Mouse (Mus musculus): Measurements from ENCODE around the gene Slc22a8. TPM values are rescaled to one million over a fixed set of nuclear protein-coding genes. Genes with fewer than 3 reads are reported as not detected.

Slc22a8 gene
- total RNA-seq, 1 experiment from 2014 or later: not detected

GRCm38 (mm10) chr19:8593833-8594232, 2.8 kb downstream of the Slc22a8 start:
- ATAC-seq (ENCODE audit: extremely low read depth, insufficient number of reproducible peaks, low FRiP score, poor library complexity, severe bottlenecking): no peak

GRCm38 (mm10) chr19:8594518-8594917, 3.5 kb downstream of the Slc22a8 start:
- ATAC-seq (ENCODE audit: extremely low read depth, insufficient number of reproducible peaks, low FRiP score, poor library complexity, severe bottlenecking): no peak

GRCm38 (mm10) chr19:8597269-8597668, 6.2 kb downstream of the Slc22a8 start:
- no peak for ATAC-seq (ENCODE audit: extremely low read depth, insufficient number of reproducible peaks, low FRiP score, poor library complexity, severe bottlenecking)

GRCm38 (mm10) chr19:8599229-8599628, 8.2 kb downstream of the Slc22a8 start:
- no peak for ATAC-seq (ENCODE audit: extremely low read depth, insufficient number of reproducible peaks, low FRiP score, poor library complexity, severe bottlenecking)

- ATAC-seq (ENCODE audit: extremely low read depth, insufficient number of reproducible peaks, low FRiP score, poor library complexity, severe bottlenecking): no peak
These were observed 10.9 kb downstream of the Slc22a8 start for GRCm38 (mm10) chr19:8601922-8602321.

- no peak for ATAC-seq (ENCODE audit: extremely low read depth, insufficient number of reproducible peaks, low FRiP score, poor library complexity, severe bottlenecking)
These were observed 11.9 kb downstream of the Slc22a8 start for GRCm38 (mm10) chr19:8602914-8603313.

GRCm38 (mm10) chr19:8604536-8605240, 13.6 kb downstream of the Slc22a8 start:
- ATAC-seq (ENCODE audit: extremely low read depth, insufficient number of reproducible peaks, low FRiP score, poor library complexity, severe bottlenecking): no peak

- ATAC-seq (ENCODE audit: extremely low read depth, insufficient number of reproducible peaks, low FRiP score, poor library complexity, severe bottlenecking): no peak
These were observed 14.1 kb downstream of the Slc22a8 start for GRCm38 (mm10) chr19:8605241-8605558.

GRCm38 (mm10) chr19:8611358-8612123, 20.5 kb downstream of the Slc22a8 start:
- ATAC-seq (ENCODE audit: extremely low read depth, insufficient number of reproducible peaks, low FRiP score, poor library complexity, severe bottlenecking): no peak

GRCm38 (mm10) chr19:8613111-8613510, 22.1 kb downstream of the Slc22a8 start:
- no peak for ATAC-seq (ENCODE audit: extremely low read depth, insufficient number of reproducible peaks, low FRiP score, poor library complexity, severe bottlenecking)

- ATAC-seq (ENCODE audit: extremely low read depth, insufficient number of reproducible peaks, low FRiP score, poor library complexity, severe bottlenecking): no peak
These were observed 23.3 kb downstream of the Slc22a8 start for GRCm38 (mm10) chr19:8614343-8614742.

GRCm38 (mm10) chr19:8616314-8616713, 25.3 kb downstream of the Slc22a8 start:
- ATAC-seq (ENCODE audit: extremely low read depth, insufficient number of reproducible peaks, low FRiP score, poor library complexity, severe bottlenecking): no peak

- ATAC-seq (ENCODE audit: extremely low read depth, insufficient number of reproducible peaks, low FRiP score, poor library complexity, severe bottlenecking): no peak
These were observed 26.9 kb downstream of the Slc22a8 start, which contains the start of gene Slc22a6 for GRCm38 (mm10) chr19:8617904-8618303. Gene Slc22a6, plus strand, starts transcription at chr19:8618039.

GRCm38 (mm10) chr19:8621098-8621497, 30.0 kb downstream of the Slc22a8 start:
- no peak for ATAC-seq (ENCODE audit: extremely low read depth, insufficient number of reproducible peaks, low FRiP score, poor library complexity, severe bottlenecking)

- no peak for ATAC-seq (ENCODE audit: extremely low read depth, insufficient number of reproducible peaks, low FRiP score, poor library complexity, severe bottlenecking)
These were observed 39.2 kb downstream of the Slc22a8 start for GRCm38 (mm10) chr19:8630249-8630648.

GRCm38 (mm10) chr19:8630826-8631225, 39.8 kb downstream of the Slc22a8 start:
- no peak for ATAC-seq (ENCODE audit: extremely low read depth, insufficient number of reproducible peaks, low FRiP score, poor library complexity, severe bottlenecking)

GRCm38 (mm10) chr19:8632029-8632428, 41.0 kb downstream of the Slc22a8 start:
- ATAC-seq (ENCODE audit: extremely low read depth, insufficient number of reproducible peaks, low FRiP score, poor library complexity, severe bottlenecking): no peak

- ATAC-seq (ENCODE audit: extremely low read depth, insufficient number of reproducible peaks, low FRiP score, poor library complexity, severe bottlenecking): no peak
These were observed 51.0 kb downstream of the Slc22a8 start for GRCm38 (mm10) chr19:8642086-8642485.

- ATAC-seq (ENCODE audit: extremely low read depth, insufficient number of reproducible peaks, low FRiP score, poor library complexity, severe bottlenecking): no peak
These were observed 55.3 kb downstream of the Slc22a8 start for GRCm38 (mm10) chr19:8646393-8646792.

GRCm38 (mm10) chr19:8655833-8656232, 64.8 kb downstream of the Slc22a8 start:
- no peak for ATAC-seq (ENCODE audit: extremely low read depth, insufficient number of reproducible peaks, low FRiP score, poor library complexity, severe bottlenecking)

Data from neutrophil, adult 5-6 weeks (primary cell).